Mouse (Mus musculus): ENCODE results near the gene Rasgef1b. TPM values are rescaled to one million over a fixed set of nuclear protein-coding genes. Genes with fewer than 3 reads are reported as not detected.
A peak's percentile ranks its signal among the peaks of the same experiment; 100 is the strongest.

Gene Rasgef1b
- total and polyA plus RNA-seq, 2 experiments, result 4.0 to 20.4 TPM

DNA sequence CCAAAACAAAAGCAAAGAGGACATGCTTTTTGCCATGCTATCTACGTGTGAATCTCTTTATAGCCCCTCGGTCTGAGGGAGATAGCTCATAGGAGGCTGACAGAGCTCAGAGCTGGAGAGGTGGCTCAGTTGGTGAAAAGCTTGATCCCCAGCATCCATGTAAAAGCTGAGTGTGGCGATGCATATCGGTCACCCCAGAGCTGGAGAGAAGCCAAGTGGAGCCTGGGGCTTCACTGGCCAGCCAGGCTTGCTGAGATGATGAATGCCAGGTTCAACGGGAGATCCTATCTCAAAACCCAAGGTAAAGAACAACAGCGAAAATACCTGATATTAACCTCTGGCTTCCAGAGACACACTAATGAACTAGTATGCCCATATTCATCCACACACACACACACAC lies 142.6 kb downstream of the Rasgef1b start:
- H3K36me3 ChIP-seq (ENCODE audit: control insufficient read depth, insufficient read depth, low read length), result no peaks in the 10 kb centered on the region
- WGBS, result 86% methylated on average over 6 of the region's 6 CpGs
- H3K4me1 ChIP-seq (ENCODE audit: control insufficient read depth, insufficient read depth, low read length), result peaks cover 2% of the 10 kb centered on the region
- H3K27ac ChIP-seq (replicated peaks; ENCODE audit: insufficient read depth, low read depth, low read length), result no peak overlapping the region
- TF ChIP-seq POLR2A (IDR thresholded peaks at IDR 0.05; ENCODE audit: extremely low read depth, insufficient read depth, low read length), result no peak
- no peak for TF ChIP-seq CTCF (IDR thresholded peaks at IDR 0.05; ENCODE audit: low read depth, low read length)
- DNase-seq (ENCODE audit: extremely low read depth, low read depth, low spot score), result no peak
- H3K4me3 ChIP-seq (ENCODE audit: insufficient read depth, low read depth, low read length), result no peak overlapping the region
- no peaks in the 10 kb centered on the region for H3K79me2 ChIP-seq (ENCODE audit: control insufficient read depth, insufficient read depth, low read length)
- H3K27me3 ChIP-seq (ENCODE audit: control insufficient read depth, insufficient read depth, low read length), result peaks cover 3% of the 10 kb centered on the region; the same call in 1 of the 2 replicates
- H3K9ac ChIP-seq (ENCODE audit: low read depth, low read length), result no peak overlapping the region

DNA sequence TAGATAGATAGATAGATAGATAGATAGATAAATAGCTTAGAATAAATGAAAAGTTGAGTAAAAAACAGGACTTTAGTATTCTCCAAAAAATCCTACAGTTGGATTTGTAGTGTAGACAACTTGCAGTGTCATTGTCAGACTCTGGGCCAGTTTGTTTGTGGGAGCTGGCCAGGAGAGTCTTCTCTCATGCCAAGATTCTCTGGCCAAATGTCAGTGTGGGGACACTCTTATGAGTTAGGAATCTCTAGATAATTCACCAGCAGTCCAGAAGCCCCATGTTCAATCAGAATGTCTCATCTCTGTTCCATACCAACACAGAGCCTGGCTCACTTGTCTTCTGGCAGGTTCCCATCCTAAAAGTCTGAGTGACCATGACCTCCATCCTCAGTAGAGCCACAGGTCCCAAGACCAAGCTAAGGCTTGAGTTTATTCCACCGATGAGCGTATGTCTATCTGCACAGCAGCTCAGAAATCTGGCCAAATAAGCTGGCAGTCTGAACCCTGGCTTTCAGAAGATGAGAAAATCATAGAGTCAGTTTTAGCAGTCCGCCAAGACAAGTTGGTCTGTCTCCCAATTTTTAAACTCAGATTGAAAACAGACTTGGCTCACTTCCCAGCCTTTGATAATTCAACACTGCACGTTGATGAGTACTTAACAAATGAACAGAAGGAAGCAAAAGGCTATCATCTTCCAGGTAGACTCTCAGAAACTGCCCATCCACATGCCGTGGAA lies 143.5 kb downstream of the Rasgef1b start:
- Histone ChIP-seq H3K27ac (replicated peaks; ENCODE audit: insufficient read depth, low read depth, low read length) (no peak overlapping the region), H3K9ac (ENCODE audit: low read depth, low read length) (no peak overlapping the region), H3K4me3 (ENCODE audit: insufficient read depth, low read depth, low read length) (no peak overlapping the region), H3K4me1 (ENCODE audit: control insufficient read depth, insufficient read depth, low read length) (peaks cover 2% of the 10 kb centered on the region), H3K79me2 (ENCODE audit: control insufficient read depth, insufficient read depth, low read length) (no peaks in the 10 kb centered on the region), H3K27me3 (ENCODE audit: control insufficient read depth, insufficient read depth, low read length) (peaks cover 2% of the 10 kb centered on the region; the same call in 1 of the 2 replicates), H3K36me3 (ENCODE audit: control insufficient read depth, insufficient read depth, low read length) (no peaks in the 10 kb centered on the region)
- WGBS, result 39% methylated on average over 5 of the region's 5 CpGs
- TF ChIP-seq POLR2A (IDR thresholded peaks at IDR 0.05; ENCODE audit: extremely low read depth, insufficient read depth, low read length) (no peak), CTCF (IDR thresholded peaks at IDR 0.05; ENCODE audit: low read depth, low read length) (no peak)
- DNase-seq (ENCODE audit: extremely low read depth, low read depth, low spot score), result peak; percentile 67

DNA sequence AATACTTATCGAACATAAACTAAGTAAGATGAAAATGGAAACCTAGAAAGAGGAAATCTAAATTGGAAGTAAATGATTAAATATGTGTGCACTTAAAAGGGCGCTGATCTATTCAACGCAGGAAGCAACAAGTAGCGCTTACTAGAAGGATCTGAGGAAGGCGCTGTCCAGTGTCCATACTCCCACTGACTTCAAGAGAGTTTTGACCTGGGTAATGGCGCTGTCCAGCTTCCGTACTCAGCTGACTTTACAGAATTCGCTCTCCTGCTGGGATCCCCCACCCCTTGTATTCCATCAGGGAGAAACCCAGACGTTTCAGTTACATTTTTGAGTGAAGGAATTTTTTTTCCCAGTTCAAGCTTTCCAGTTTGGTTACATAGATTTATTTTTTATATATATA lies 144.6 kb downstream of the Rasgef1b start:
- Histone ChIP-seq H3K9ac (ENCODE audit: low read depth, low read length) (no peak overlapping the region), H3K4me1 (ENCODE audit: control insufficient read depth, insufficient read depth, low read length) (peaks cover 2% of the 10 kb centered on the region), H3K27me3 (ENCODE audit: control insufficient read depth, insufficient read depth, low read length) (no peaks in the 10 kb centered on the region), H3K27ac (replicated peaks; ENCODE audit: insufficient read depth, low read depth, low read length) (no peak overlapping the region), H3K79me2 (ENCODE audit: control insufficient read depth, insufficient read depth, low read length) (no peaks in the 10 kb centered on the region), H3K4me3 (ENCODE audit: insufficient read depth, low read depth, low read length) (no peak overlapping the region), H3K36me3 (ENCODE audit: control insufficient read depth, insufficient read depth, low read length) (no peaks in the 10 kb centered on the region)
- TF ChIP-seq POLR2A (IDR thresholded peaks at IDR 0.05; ENCODE audit: extremely low read depth, insufficient read depth, low read length), result no peak
- TF ChIP-seq CTCF (IDR thresholded peaks at IDR 0.05; ENCODE audit: low read depth, low read length), result no peak
- DNase-seq (ENCODE audit: extremely low read depth, low read depth, low spot score), result no peak
- WGBS, result 73% methylated on average over 9 of the region's 9 CpGs

DNA sequence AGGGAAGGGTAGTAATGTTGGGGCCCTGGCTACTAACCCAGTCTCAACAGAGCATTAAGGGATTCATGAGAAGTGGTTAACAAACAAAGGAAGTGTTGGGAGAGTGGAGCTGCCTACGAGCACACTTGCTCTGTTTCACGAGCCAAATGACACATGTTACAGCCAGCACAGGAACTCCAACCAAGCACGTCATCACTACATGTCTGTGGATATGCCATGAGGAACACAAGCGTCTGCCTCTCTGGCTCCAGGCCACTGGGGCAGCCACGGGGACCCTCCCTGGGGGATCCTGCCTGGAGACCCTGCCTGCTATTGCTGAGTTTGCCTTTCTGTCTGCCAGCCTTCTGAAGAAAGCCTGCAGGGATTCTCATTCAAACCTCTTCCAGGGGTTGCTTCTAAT lies 146.8 kb downstream of the Rasgef1b start:
- H3K36me3 ChIP-seq (ENCODE audit: control insufficient read depth, insufficient read depth, low read length), result no peaks in the 10 kb centered on the region
- no peak overlapping the region for H3K9ac ChIP-seq (ENCODE audit: low read depth, low read length)
- H3K4me3 ChIP-seq (ENCODE audit: insufficient read depth, low read depth, low read length), result no peak overlapping the region
- DNase-seq (ENCODE audit: extremely low read depth, low read depth, low spot score), result no peak
- no peak overlapping the region for H3K27ac ChIP-seq (replicated peaks; ENCODE audit: insufficient read depth, low read depth, low read length)
- no peak for TF ChIP-seq CTCF (IDR thresholded peaks at IDR 0.05; ENCODE audit: low read depth, low read length)
- no peak for TF ChIP-seq POLR2A (IDR thresholded peaks at IDR 0.05; ENCODE audit: extremely low read depth, insufficient read depth, low read length)
- WGBS, result 56% methylated on average over 5 of the region's 5 CpGs
- no peaks in the 10 kb centered on the region for H3K27me3 ChIP-seq (ENCODE audit: control insufficient read depth, insufficient read depth, low read length)
- H3K79me2 ChIP-seq (ENCODE audit: control insufficient read depth, insufficient read depth, low read length), result no peaks in the 10 kb centered on the region
- peaks cover 2% of the 10 kb centered on the region for H3K4me1 ChIP-seq (ENCODE audit: control insufficient read depth, insufficient read depth, low read length)

DNA sequence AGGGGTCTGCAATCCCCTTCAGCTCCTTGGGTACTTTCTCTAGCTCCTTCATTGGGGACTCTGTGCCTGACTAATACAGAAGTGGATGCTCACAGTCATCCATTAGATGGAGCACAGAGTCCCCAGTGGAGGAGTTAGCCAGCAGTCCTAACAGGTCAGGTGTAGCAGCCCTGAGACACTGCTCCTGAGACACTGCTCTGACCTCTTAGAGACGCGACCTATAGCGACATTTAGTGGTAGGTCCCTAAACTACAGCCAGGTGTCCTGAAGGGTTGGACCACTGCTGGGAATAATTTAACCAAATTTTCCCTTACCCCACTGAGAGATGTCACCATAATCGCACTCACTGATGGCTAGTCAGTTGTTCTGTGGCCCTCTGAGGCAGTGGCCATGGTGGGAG lies 150.2 kb downstream of the Rasgef1b start:
- Histone ChIP-seq H3K4me3 (ENCODE audit: insufficient read depth, low read depth, low read length) (no peak overlapping the region), H3K9ac (ENCODE audit: low read depth, low read length) (no peak overlapping the region), H3K27ac (replicated peaks; ENCODE audit: insufficient read depth, low read depth, low read length) (no peak overlapping the region), H3K36me3 (ENCODE audit: control insufficient read depth, insufficient read depth, low read length) (no peaks in the 10 kb centered on the region), H3K27me3 (ENCODE audit: control insufficient read depth, insufficient read depth, low read length) (no peaks in the 10 kb centered on the region), H3K79me2 (ENCODE audit: control insufficient read depth, insufficient read depth, low read length) (no peaks in the 10 kb centered on the region), H3K4me1 (ENCODE audit: control insufficient read depth, insufficient read depth, low read length) (peaks cover 2% of the 10 kb centered on the region; the same call in 1 of the 2 replicates)
- WGBS, result 11% methylated on average over 4 of the region's 4 CpGs
- DNase-seq (ENCODE audit: extremely low read depth, low read depth, low spot score), result peak; percentile 50
- TF ChIP-seq CTCF (IDR thresholded peaks at IDR 0.05; ENCODE audit: low read depth, low read length) (peak; percentile 75), POLR2A (IDR thresholded peaks at IDR 0.05; ENCODE audit: extremely low read depth, insufficient read depth, low read length) (no peak)

DNA sequence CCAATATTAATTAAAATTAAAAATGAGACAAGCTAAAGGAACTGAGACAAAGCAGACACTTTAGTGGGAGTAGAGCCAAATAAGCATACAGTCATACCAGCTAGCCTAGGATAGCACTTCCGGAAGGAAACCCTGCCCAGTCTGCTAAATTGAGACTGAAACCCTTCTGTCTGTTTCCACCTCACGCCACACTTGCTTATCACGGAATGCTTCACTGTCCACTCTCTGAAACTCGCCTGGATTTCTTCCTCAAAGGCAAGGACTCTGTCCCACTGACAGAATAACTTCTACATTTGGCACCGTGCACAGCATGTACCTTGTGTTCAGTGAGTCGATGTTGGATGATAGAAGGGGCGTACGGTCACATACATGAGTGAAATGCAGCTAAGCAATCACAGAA lies 153.0 kb downstream of the Rasgef1b start:
- no peaks in the 10 kb centered on the region; the same call in 1 of the 2 replicates for H3K27me3 ChIP-seq (ENCODE audit: control insufficient read depth, insufficient read depth, low read length)
- WGBS, result 70% methylated on average over 8 of the region's 8 CpGs
- no peak overlapping the region for H3K27ac ChIP-seq (replicated peaks; ENCODE audit: insufficient read depth, low read depth, low read length)
- no peak overlapping the region for H3K4me3 ChIP-seq (ENCODE audit: insufficient read depth, low read depth, low read length)
- H3K36me3 ChIP-seq (ENCODE audit: control insufficient read depth, insufficient read depth, low read length), result no peaks in the 10 kb centered on the region
- TF ChIP-seq POLR2A (IDR thresholded peaks at IDR 0.05; ENCODE audit: extremely low read depth, insufficient read depth, low read length) (no peak), CTCF (IDR thresholded peaks at IDR 0.05; ENCODE audit: low read depth, low read length) (no peak)
- H3K4me1 ChIP-seq (ENCODE audit: control insufficient read depth, insufficient read depth, low read length), result peaks cover 2% of the 10 kb centered on the region; the same call in 1 of the 2 replicates
- DNase-seq (ENCODE audit: extremely low read depth, low read depth, low spot score), result peak; percentile 17
- H3K79me2 ChIP-seq (ENCODE audit: control insufficient read depth, insufficient read depth, low read length), result no peaks in the 10 kb centered on the region
- no peak overlapping the region for H3K9ac ChIP-seq (ENCODE audit: low read depth, low read length)

Measured in liver, adult 2 months (tissue).